Mouse (Mus musculus) liver, adult 2 months (tissue): ENCODE measurements around the gene Syn3.

Experiments
- CTCF ChIP-seq: fragments of 200-500 bp; IDR thresholded peaks from 2 replicates; pipeline ENCODE4 v1.5.1; 2011; ENCODE audit warnings: low read depth, low read length, control low read depth
- POLR2A ChIP-seq: fragments of 200-500 bp; IDR thresholded peaks from 2 replicates; pipeline ENCODE4 v1.6.1; 2011; ENCODE audit warnings: low read length, control low read depth; ENCODE audit not compliant: insufficient read depth; ENCODE audit errors: extremely low read depth

DNA sequence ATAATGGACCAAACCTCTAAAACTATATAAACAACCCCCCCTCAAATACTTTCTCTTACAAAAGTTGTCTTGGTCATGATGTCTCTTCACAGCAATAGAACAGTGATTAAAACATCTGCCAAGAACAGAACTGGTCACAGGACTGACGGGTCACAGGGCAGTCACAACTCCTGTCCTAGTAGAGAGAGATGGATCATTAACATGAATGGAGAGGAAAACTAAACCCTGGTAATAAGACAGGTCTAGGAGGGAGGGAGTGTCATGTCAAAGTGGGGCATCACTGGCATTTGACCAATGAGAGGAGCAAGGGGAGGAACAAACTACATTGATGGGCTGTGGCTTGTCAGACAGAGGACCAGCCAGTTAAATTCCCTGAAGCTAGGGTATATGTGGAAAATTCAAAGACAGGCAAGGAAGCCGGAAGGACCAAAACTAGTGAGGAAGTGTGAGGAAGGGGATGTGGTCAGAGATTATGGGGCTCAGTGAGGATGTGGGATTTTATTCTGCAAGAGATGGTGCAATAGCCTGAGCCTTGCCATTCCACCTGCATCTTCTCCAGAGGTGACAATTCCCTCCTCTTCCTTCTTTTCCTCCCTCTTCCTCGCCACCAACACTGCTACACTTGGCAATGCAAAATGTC, 76.8 kb downstream of the Syn3 start:
- TF ChIP-seq CTCF (no peak), POLR2A (no peak)
